Mouse (Mus musculus) heart, postnatal 0 days (tissue): Measurements from ENCODE around the gene Gm11549.

Experiments
- CTCF ChIP-seq: IDR thresholded peaks from 2 replicates; pipeline ENCODE4 v1.5.1; 2016; ENCODE audit warnings: antibody characterized with exemption, control low read depth, low read depth
- EP300 ChIP-seq: IDR thresholded peaks from 2 replicates; pipeline ENCODE4 v1.6.1; 2016; ENCODE audit warnings: antibody characterized with exemption, low read depth

GRCm38 (mm10) chr3:36488899-36489589 is 32.6 kb downstream of the Gm11549 start:
- TF ChIP-seq EP300 (no peak), CTCF (no peak)
